Mouse (Mus musculus) heart, adult 10 weeks (tissue): ENCODE results near the gene P3h3. TPM values are rescaled to one million over a fixed set of nuclear protein-coding genes. Genes with fewer than 3 reads are reported as not detected.

Experiments
- polyA plus RNA-seq: library from polyadenylated mRNA; stranded (reverse); fragments of 350-450 nt; fragmentation: Illumina TruSeq; extraction: RNeasy Lipid Tissue Mini Kit (QIAGEN cat#74804); gene quantifications from one replicate; pipeline ENCODE4 v1.2.3, GENCODE M21; 2014; ENCODE audit warnings: low read depth, low replicate concordance

Gene P3h3
- 17.8 TPM for polyA plus RNA-seq

DNA sequence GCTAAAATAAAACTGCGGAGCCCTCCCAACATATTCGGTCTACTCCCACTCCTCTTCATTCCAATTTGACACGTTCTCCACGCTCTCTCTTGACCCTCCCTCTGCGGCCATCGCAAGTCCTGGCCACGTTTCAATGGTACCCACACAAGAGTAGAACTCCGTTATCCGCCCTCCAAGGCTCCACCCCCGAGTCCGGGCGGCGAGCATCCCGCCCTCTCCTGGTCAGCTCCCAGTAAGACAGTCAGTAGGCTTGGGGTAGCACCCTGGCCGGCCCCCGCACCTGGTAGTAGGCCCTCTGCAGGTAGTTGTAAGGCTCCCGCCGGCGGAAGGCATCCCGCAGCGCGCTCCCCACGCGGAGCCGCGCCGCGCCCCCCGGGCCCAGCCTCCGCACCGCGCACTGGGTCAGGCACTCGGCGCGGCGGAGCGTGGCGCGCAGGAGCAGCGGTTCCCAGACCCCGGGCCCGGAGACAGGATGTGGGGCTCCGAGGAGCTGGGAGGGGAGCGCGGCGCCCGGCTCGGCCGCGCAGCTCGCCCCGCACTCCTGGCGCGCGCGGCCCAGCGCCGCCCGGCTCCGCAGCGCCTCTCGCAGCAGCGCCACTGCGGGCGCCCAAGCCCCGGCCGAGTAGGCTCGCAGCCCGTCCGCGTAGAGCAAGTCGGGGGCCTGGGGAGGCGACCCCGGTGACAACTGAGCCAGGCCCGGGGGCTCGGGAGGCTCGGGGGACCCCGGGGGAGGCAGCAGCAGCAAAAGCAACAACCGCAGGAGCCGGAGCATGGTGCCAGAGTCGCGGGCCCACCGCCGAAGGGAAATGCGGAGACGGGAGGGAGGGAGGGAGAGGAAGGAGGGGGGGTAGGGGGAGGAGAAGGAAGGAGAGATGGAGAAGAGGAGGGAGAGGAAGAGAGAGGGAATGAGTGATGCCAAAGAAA is at the start of gene P3h3:
Gene P3h3, minus strand, starts transcription at position 837 of the 924 bp plus-strand sequence.

DNA sequence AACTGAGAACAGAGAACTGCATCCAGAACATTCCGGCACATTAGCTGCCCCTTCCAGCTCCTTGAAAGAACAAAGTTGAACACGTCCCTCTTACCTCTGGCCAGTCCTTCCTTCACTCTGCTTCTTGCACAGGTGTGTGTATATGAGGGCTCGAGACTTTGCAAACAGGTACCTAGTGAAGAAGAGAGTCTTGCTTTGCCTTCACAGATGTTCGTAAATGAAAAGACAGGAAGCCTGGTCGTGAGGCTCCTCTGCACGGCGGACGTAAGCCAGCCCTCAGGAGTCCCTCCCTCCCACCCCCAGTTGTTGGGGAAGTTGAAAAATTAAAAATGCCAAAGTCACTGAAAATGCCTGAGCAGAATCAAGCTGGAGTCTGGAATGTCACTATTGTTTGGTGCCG is 30.4 kb upstream of the P3h3 start, which contains the start of gene Cd4:
Gene Cd4, minus strand, starts transcription at position 236 of the 400 bp plus-strand sequence.

DNA sequence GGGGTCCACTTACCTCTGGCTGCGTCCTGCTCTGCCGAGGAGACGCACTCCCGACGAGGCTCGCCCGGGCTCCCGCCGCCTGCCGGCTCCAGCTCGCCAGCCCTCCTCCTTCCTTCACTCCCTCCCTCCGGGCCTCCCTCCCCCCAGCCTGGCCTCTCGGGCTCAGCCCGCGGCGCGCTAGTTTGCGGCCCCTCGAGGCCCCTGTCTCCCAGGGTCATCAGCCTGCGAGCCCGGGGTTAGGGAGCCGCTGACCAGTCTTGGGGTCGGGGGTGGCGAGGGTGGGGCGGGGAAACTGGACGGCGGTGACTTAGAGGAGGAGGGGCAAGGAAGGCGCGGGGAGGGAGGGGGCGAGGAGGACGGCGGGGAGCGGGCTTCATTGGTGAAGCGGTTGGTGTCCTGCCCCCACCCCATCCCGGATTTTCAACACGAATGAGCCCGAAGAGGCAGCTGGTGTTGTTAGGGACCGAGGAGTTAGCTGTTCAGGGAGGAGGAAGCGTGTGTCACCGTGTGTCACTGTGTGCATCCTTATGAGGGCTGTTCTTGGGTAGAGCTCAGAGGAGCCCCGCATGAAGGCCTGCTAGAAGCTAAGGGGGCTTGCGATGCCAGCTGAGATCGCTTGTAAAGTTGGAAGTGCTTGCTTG is 6.2 kb upstream of the P3h3 start, which contains the start of gene Gpr162:
Gene Gpr162, minus strand, starts transcription at position 326 of the 641 bp plus-strand sequence.

DNA sequence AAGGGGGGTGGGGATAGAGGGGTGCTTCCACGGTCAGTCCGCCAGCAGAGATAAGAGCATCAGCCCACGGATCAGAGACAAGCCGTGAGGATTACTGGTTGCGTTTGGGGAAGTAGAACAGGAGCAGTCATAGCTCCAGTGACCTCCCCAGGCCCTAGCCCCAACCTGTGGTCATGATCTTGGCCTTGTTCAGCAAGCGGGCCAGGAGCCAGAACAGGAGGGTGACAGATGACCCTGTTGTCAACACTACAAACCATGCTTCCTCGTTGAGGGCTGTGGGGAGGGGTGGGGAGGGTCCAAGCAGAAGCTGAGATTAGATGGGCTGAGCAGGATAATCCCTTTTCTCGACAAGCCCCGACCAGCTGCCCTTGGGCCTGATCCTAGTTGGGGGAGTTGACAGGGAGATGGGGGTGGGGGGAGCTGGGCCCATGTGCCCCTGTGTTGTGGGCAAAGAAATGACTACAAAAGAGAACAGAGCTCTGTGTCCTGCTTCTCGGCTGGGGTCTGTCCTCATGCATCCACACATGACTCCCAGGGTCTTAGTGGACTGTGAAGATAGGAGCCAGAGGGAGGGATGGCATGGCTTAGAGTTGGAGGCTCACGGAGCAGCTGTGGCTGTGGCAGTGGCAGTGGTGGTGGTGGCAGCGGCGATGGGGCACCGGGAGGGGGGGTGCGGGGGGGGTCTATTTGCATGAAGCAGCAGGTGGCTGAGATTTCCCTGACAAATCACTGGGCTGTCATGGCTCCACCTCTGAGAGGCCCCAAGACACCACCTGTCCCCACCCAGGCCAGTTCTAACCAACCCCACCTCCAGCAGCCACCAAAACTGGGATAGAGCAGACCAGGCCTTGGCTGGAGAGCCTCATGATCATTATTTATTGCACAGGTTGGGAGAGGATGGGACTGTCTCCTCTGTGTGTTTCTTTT is 17.0 kb downstream of the P3h3 start, which contains the start of gene Gnb3:
Gene Gnb3, minus strand, starts transcription at position 35 of the 927 bp plus-strand sequence.

DNA sequence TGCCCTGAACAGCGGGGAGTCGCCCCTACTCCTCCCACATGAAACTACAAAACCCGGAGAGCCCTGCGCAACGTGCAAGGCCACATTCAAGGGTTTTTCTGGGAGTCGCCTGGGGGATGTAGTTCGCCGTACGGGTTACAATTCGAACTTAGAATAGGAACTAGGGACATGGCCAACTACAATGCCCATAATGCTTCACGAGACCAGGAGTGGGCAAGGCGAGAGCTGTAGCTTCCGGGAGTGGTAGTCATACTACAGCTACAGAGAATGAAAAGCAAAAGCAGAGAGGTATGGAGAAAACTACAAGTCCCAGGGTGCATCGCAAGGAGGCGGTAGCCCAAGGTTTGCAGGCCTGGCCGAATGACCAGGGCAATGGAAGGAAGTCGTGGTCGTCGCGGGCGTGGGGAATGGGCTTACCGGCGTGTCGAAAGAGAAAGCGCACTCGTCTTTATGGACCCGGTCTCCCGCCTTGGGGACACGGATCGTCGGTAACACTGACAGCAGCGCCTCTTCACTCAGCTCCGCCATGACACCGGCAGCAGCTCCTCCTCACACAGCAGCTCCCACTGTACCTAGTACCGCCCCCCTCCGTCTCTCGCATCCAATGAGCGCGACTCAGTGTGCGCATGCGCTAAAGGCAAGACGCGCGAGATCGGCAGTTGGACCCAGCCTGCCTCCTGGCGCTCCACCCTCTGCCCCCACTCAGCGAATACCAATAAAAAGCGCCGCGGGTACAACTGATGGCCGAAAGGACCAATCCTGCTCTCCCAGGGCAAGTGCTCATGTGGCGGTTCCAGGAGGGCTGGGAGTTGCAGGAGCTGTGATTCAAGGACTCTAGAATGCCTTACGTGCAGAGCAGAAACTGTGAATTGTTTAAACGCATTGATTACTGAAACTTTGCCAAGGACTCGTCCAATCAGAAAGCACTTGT is 28.4 kb downstream of the P3h3 start, which contains the start of the genes Usp5 and Cdca3:
Gene Usp5, minus strand, starts transcription at position 617 of the 931 bp plus-strand sequence.
Gene Cdca3, plus strand, starts transcription at position 680 of the 931 bp plus-strand sequence.

DNA sequence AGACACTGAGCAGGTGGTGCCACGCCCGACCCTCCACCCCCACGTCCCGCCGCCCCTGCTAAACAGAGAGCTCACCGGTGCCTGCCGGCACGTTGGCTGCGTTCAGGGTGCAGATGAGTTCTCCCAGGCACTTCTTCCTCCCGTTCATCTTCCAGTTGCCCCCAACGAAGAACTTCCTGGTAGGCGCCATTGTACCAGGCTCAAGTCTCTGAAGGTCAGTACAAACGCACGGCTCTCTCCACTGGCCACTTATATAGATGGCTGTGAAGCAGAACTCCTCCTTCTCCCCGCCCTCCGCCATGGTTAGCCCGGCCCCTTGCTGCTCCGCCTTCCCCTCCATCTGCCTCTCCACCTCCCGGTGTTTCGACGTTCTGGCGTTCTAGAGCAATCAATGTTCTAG is 43.6 kb downstream of the P3h3 start, which contains the start of gene Tpi1:
Gene Tpi1, minus strand, starts transcription at position 364 of the 400 bp plus-strand sequence.

DNA sequence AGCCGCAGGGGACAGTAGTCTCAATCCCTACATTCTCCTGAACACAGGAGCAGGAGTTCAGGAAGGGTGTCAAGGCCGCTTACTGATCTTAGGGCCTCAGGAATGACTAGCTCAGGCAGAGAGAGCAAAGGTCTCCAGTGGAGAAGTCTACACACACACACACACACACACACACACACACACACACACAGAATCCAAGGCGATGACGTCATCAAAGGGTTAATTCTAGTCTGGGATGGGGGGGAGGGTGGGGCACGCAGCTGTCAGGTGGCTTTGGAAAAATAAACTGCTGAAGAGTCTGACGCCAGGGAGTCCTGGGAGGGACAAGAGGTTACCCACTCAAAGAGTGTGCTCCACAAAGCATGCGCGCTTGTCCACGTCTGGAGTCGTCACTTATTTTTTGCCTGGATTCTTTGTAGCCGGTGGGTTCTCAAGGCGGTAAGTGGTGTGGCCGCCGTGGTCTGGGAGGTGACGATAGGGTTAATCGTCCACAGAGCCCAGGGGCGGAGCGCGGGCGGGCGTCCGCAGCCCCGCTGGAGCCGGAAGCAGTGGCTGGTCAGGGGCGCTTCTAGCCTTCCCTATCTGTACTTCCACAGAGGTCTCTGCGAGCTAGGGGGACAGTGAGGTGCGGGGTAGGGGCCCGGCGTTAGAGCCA is 49.1 kb downstream of the P3h3 start, which contains the start of gene Spsb2:
Gene Spsb2, plus strand, starts transcription at position 304 of the 655 bp plus-strand sequence.

Other genes starting within 250 kb of the P3h3 start
- not detected for gene C1s2, start 221.7 kb downstream of the P3h3 start, polyA plus RNA-seq
- 38.0 TPM for gene Lpcat3, start 194.7 kb downstream of the P3h3 start, polyA plus RNA-seq
- gene Emg1, start 145.6 kb downstream of the P3h3 start, polyA plus RNA-seq = 95.4 TPM
- 219 TPM for gene Phb2, start 145.4 kb downstream of the P3h3 start, polyA plus RNA-seq
- gene Ptpn6, start 119.0 kb downstream of the P3h3 start, polyA plus RNA-seq = 4.0 TPM
- 240 TPM for gene Grcc10, start 116.4 kb downstream of the P3h3 start, polyA plus RNA-seq
- not detected for gene Gm45234, start 101.7 kb downstream of the P3h3 start, polyA plus RNA-seq
- 24.6 TPM for gene Atn1, start 101.2 kb downstream of the P3h3 start, polyA plus RNA-seq
- 1.6 TPM for gene Eno2, start 88.1 kb downstream of the P3h3 start, polyA plus RNA-seq
- 2.5 TPM for gene Lrrc23, start 78.0 kb downstream of the P3h3 start, polyA plus RNA-seq
- 3.0 TPM for gene Spsb2, start 49.1 kb downstream of the P3h3 start, polyA plus RNA-seq
- 811 TPM for gene Tpi1, start 43.5 kb downstream of the P3h3 start, polyA plus RNA-seq
- 65.2 TPM for gene Usp5, start 28.3 kb downstream of the P3h3 start, polyA plus RNA-seq
- 0.58 TPM for gene Cdca3, start 28.2 kb downstream of the P3h3 start, polyA plus RNA-seq
- gene Gnb3, start 17.5 kb downstream of the P3h3 start, polyA plus RNA-seq = 11.1 TPM
- 1.1 TPM for gene Gpr162, start 6.2 kb upstream of the P3h3 start, polyA plus RNA-seq
- 0.42 TPM for gene Cd4, start 30.5 kb upstream of the P3h3 start, polyA plus RNA-seq
- gene Lag3, start 54.0 kb upstream of the P3h3 start, polyA plus RNA-seq = 1.6 TPM
- 217 TPM for gene Ptms, start 62.4 kb upstream of the P3h3 start, polyA plus RNA-seq
- gene Mlf2, start 73.6 kb upstream of the P3h3 start, polyA plus RNA-seq = 190 TPM
- gene Cops7a, start 107.8 kb upstream of the P3h3 start, polyA plus RNA-seq = 103 TPM
- gene Pianp, start 138.9 kb upstream of the P3h3 start, polyA plus RNA-seq = 0.86 TPM
- gene Zfp384, start 151.4 kb upstream of the P3h3 start, polyA plus RNA-seq = 26.3 TPM
- 36.6 TPM for gene Ing4, start 182.0 kb upstream of the P3h3 start, polyA plus RNA-seq
- gene Acrbp, start 191.9 kb upstream of the P3h3 start, polyA plus RNA-seq = 9.2 TPM
- not detected for gene Lpar5, start 210.2 kb upstream of the P3h3 start, polyA plus RNA-seq
- 86.4 TPM for gene Chd4, start 238.2 kb upstream of the P3h3 start, polyA plus RNA-seq